Mouse (Mus musculus) stomach, embryonic 16.5 days (tissue): Measurements from ENCODE around the gene Olfml2b. TPM values are rescaled to one million over a fixed set of nuclear protein-coding genes. Genes with fewer than 3 reads are reported as not detected.

Experiments used
- ATAC-seq: fragments of 200-750 bp; cut with Nextera tagmentation; 2 replicates; pipeline ENCODE4 v1.8.0; 2017; ENCODE audit warnings: moderate number of reproducible peaks, moderate TSS enrichment; ENCODE audit not compliant: insufficient read depth, low FRiP score
- H3K27ac ChIP-seq: fragments of 300-500 bp; sonication (generic); 2 replicates; pipeline ENCODE4 v1.5.1; 2014; ENCODE audit warnings: low read length
- H3K27me3 ChIP-seq: fragments of 300-500 bp; sonication (generic); 2 replicates; pipeline ENCODE4 v1.6.1; 2014; ENCODE audit warnings: low read length, control low read depth, mixed read lengths; ENCODE audit not compliant: control insufficient read depth, insufficient read depth
- H3K36me3 ChIP-seq: fragments of 300-500 bp; sonication (generic); 2 replicates; pipeline ENCODE4 v1.6.1; 2014; ENCODE audit warnings: low read length; ENCODE audit not compliant: control insufficient read depth, insufficient read depth
- H3K4me1 ChIP-seq: fragments of 300-500 bp; sonication (generic); 2 replicates; pipeline ENCODE4 v1.6.1; 2014; ENCODE audit warnings: low read length, control low read depth, mixed read lengths; ENCODE audit not compliant: control insufficient read depth, insufficient read depth
- H3K4me2 ChIP-seq: fragments of 300-500 bp; sonication (generic); 2 replicates; pipeline ENCODE4 v1.6.1; 2014; ENCODE audit warnings: low read depth, low read length, mixed read lengths
- H3K4me3 ChIP-seq: fragments of 300-500 bp; sonication (generic); replicated peaks from 2 replicates; pipeline ENCODE4 v1.5.1; 2014; ENCODE audit warnings: mild to moderate bottlenecking, low read length
- H3K9ac ChIP-seq: fragments of 300-500 bp; sonication (generic); 2 replicates; pipeline ENCODE4 v1.6.1; 2014; ENCODE audit warnings: low read length
- H3K9me3 ChIP-seq: fragments of 300-500 bp; sonication (generic); replicated peaks from 2 replicates; pipeline ENCODE4 v1.6.1; 2016; ENCODE audit warnings: low read length, control low read depth; ENCODE audit not compliant: control insufficient read depth
- WGBS: fragments of 180-500 bp; shearing (Covaris S2); extraction: QIAGEN DNeasy Blood & Tissue Kit; methylation state at CpG from one replicate; pipeline ENCODE4 v1.1.7; 2014; 5-methylcytosine and 5-hydroxymethylcytosine counted together
- polyA plus RNA-seq: library from polyadenylated mRNA; unstranded; fragments of >200 nt; fragmentation: Nextera tagmentation; extraction: Ambion mirVana; gene quantifications from 2 replicates; pipeline ENCODE4 v1.2.1, GENCODE M21; 2015

Gene Olfml2b
- polyA plus RNA-seq, 1 experiment from 2014 or later: 49.2 TPM

GRCm38 (mm10) chr1:170731865-170732595 lies 87.7 kb downstream of the Olfml2b start:
- Histone ChIP-seq H3K27me3 (no peaks in the 10 kb centered on the region), H3K9ac (no peak overlapping the region), H3K36me3 (no peaks in the 10 kb centered on the region), H3K9me3 (no peaks in the 10 kb centered on the region), H3K4me3 (no peak overlapping the region), H3K27ac (no peak overlapping the region), H3K4me1 (no peaks in the 10 kb centered on the region), H3K4me2 (no peak overlapping the region)
- 73% methylated on average over 11 of the region's 11 CpGs for WGBS
- no peak for ATAC-seq

Other genes starting within 250 kb of the Olfml2b start
- gene Nos1ap, start 54.7 kb upstream of the Olfml2b start, polyA plus RNA-seq: 8.9 and 13.0 TPM in 2 replicates
- 9.8 and 10.0 TPM in 2 replicates for gene Atf6, start 223.2 kb downstream of the Olfml2b start, polyA plus RNA-seq
- 1.4 and 1.8 TPM in 2 replicates for gene Gm26620, start 240.5 kb downstream of the Olfml2b start, polyA plus RNA-seq
- 33.1 and 38.3 TPM in 2 replicates for gene Dusp12, start 241.0 kb downstream of the Olfml2b start, polyA plus RNA-seq